Mouse (Mus musculus) c-Kit-positive CD71-positive TER-119-negative erythroid progenitor cells, embryonic 14.5 days (primary cell): Measurements from ENCODE around the gene Ric8b.

Source experiments
- DNase-seq: peaks from one replicate; pipeline ENCODE4 v3.0.0-alpha.2; 2013; ENCODE audit warnings: low read depth

Gene Ric8b

GRCm38 (mm10) chr10:84909021-84909801 lies 8.2 kb upstream of the Ric8b start:
- no peak for DNase-seq

- no peak for DNase-seq
Observed at GRCm38 (mm10) chr10:84910194-84910593, 7.2 kb upstream of the Ric8b start.

- no peak for DNase-seq
Observed at GRCm38 (mm10) chr10:84910758-84911384, 6.5 kb upstream of the Ric8b start.

- no peak for DNase-seq
Observed at GRCm38 (mm10) chr10:84913148-84913547, 4.3 kb upstream of the Ric8b start.

- no peak for DNase-seq
Observed at GRCm38 (mm10) chr10:84915476-84915875, 1.9 kb upstream of the Ric8b start.

GRCm38 (mm10) chr10:84917731-84918095 lies 297 bp downstream of the Ric8b start:
- peak; percentile 14 for DNase-seq

GRCm38 (mm10) chr10:84926336-84926735 lies 8.9 kb downstream of the Ric8b start:
- DNase-seq, result no peak

- no peak for DNase-seq
Observed at GRCm38 (mm10) chr10:84926885-84927284, 9.5 kb downstream of the Ric8b start.

- no peak for DNase-seq
Observed at GRCm38 (mm10) chr10:84928465-84928864, 11.0 kb downstream of the Ric8b start.

- no peak for DNase-seq
Observed at GRCm38 (mm10) chr10:84935553-84936209, 18.3 kb downstream of the Ric8b start.

- DNase-seq, result no peak
Observed at GRCm38 (mm10) chr10:84936832-84937515, 19.6 kb downstream of the Ric8b start.

- no peak for DNase-seq
Observed at GRCm38 (mm10) chr10:84938094-84938820, 20.8 kb downstream of the Ric8b start.

GRCm38 (mm10) chr10:84938886-84939285 lies 21.5 kb downstream of the Ric8b start:
- DNase-seq, result no peak

- DNase-seq, result no peak
Observed at GRCm38 (mm10) chr10:84940356-84940755, 22.9 kb downstream of the Ric8b start.

GRCm38 (mm10) chr10:84945692-84946091 lies 28.3 kb downstream of the Ric8b start:
- DNase-seq, result no peak

GRCm38 (mm10) chr10:84948970-84949683 lies 31.7 kb downstream of the Ric8b start:
- no peak for DNase-seq

- DNase-seq, result no peak
Observed at GRCm38 (mm10) chr10:84949684-84950010, 32.2 kb downstream of the Ric8b start.

- DNase-seq, result no peak
Observed at GRCm38 (mm10) chr10:84950384-84950783, 33.0 kb downstream of the Ric8b start.

GRCm38 (mm10) chr10:84954236-84954635 lies 36.8 kb downstream of the Ric8b start:
- no peak for DNase-seq

- DNase-seq, result no peak
Observed at GRCm38 (mm10) chr10:84956173-84956572, 38.8 kb downstream of the Ric8b start.

- DNase-seq, result no peak
Observed at GRCm38 (mm10) chr10:84958597-84958996, 41.2 kb downstream of the Ric8b start.
